Mouse (Mus musculus) brain, embryonic 14.5 days (tissue): Measurements from ENCODE around the gene Ctsd. TPM values are rescaled to one million over a fixed set of nuclear protein-coding genes. Genes with fewer than 3 reads are reported as not detected.
A peak's percentile ranks its signal among the peaks of the same experiment; 100 is the strongest.

Source experiments
- DNase-seq: peaks from one replicate; pipeline ENCODE4 v3.0.0-alpha.2; 2011; ENCODE audit warnings: low read depth
- CTCF ChIP-seq: fragments of 200-500 bp; IDR thresholded peaks from 2 replicates; pipeline ENCODE4 v1.5.1; 2012; ENCODE audit warnings: inconsistent platforms, mild to moderate bottlenecking, moderate library complexity, borderline replicate concordance; ENCODE audit not compliant: insufficient read depth, insufficient read length; ENCODE audit errors: extremely low read depth
- POLR2A ChIP-seq: fragments of 200-500 bp; IDR thresholded peaks from 2 replicates; pipeline ENCODE4 v1.6.1; 2012; ENCODE audit warnings: mild to moderate bottlenecking, inconsistent platforms, borderline replicate concordance; ENCODE audit not compliant: poor library complexity, insufficient read depth, insufficient read length, severe bottlenecking; ENCODE audit errors: extremely low read depth
- polyA plus RNA-seq: library from polyadenylated mRNA; depleted of rRNA; stranded (reverse); fragments of >200 nt; gene quantifications from 2 replicates; pipeline ENCODE4 v1.2.3, GENCODE M21; 2012; rRNA removed

Gene Ctsd
- polyA plus RNA-seq: 186 and 216 TPM in 2 replicates

DNA sequence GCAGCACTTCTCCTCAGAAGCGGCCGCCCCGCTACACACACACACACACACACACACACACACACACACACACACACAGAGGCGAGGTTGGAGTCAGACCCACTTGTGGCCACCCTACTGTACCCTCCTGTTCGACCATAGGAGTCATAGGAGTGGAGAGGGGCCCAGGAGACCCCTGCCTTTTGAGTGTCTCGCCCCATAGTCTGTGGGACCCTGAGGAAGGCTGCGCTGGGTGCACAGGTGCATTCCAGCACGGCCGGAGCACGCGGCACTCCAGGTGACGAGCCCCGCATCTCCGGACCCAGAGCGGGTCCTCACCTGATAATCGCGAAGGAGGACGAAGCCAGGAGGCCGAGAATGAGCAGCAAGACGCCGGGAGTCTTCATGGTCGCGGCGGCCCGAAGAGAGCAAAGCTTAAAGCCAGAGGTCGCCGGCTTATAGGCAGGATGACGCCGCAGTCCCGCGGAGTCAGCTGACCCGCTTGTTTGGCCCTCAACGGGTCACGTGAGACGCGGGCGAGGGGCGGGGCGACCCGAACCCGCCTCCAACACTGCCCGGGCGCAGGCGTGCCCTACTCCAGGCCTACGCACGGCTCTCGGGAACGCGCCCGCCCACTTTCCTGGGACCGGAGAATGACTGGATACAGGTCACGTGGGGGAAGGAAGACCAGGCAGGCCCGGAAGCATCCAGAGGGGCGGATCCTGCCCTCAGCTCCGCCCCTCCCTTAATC, at the start of gene Ctsd:
Gene Ctsd, minus strand, starts transcription at position 620 of the 730 bp plus-strand sequence.
- TF ChIP-seq POLR2A (peak; percentile 45; the same call in 1 of the 2 replicates), CTCF (no peak)
- peak; percentile 99 for DNase-seq

DNA sequence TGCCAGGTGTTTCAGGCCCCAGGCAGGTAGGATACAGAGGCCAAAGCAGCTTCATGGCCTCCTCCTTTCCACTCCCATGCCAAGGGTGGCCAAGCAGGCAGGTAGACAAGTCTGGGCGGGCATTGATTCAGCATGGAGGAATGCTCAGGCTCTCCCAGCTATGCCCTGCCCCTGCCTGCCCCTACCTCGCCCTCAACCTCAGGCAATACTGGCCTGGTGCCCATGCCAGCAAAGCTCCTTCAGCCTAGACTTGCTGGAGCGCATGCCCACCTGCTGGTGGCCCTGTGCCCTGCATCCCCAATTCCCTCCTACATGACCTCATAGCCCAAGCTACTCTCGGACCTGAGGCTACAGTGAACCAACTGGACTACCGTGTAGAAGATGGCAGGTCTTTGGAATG, 49.5 kb upstream of the Ctsd start:
- no peak for DNase-seq
- TF ChIP-seq POLR2A (no peak), CTCF (no peak)

DNA sequence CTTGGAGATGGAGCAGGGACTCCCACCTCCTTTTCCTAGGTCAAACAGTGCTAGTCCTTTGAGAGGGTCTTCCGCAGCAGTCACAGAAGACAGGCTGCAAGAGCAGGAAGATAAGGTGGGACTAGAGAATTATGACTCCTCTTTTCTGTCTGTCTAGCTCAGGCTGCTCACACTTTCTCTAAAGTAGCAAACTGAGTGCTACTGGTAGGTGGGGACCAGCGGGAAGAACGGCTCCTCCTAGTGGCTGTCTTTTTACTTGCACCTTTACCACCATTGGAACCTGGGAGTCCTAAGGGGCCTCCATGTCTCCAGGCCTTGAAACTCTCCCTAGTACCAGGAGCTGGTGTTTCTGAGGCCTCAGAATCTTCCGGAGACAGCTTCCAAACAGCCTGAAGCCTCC, 47.7 kb upstream of the Ctsd start:
- DNase-seq: peak; percentile 71
- no peak for TF ChIP-seq POLR2A
- TF ChIP-seq CTCF: peak; percentile 76; the same call in 1 of the 2 replicates

DNA sequence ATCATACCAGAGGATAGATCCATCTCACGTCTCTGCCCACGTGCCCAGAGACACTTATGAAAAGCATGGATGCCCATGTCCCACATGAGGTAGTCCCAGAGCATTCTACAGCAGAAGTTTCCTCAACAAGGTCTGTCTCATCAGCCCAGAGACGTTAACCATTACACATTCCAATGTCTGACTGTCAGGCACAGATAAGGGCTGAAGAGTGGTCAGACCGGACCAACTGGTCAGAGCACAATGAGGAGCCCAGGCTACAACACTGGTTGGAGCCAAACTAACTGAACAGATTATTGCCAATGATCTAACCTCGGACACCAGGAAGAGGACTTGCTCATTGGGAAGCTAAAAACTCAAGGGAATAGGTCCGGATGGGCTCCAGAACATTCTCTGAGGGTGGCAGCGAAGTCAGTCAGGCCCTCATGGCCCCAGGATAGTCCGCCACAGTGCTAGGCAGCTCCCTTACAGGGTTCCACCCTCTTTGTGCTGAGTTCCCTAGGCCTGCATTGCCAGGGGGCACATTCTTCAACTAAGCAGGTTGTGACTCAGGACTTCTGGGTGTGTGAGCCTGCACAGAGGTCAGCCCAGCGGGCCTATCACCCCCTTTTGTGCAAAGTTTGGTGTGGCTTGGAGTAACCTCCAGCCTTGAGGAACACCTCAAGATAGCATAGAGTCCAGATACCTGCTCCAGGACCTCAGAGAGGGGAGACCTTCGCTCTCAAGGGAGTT, 46.5 kb upstream of the Ctsd start, which contains the start of gene Syt8:
Gene Syt8, plus strand, starts transcription at position 714 of the 729 bp plus-strand sequence.
- no peak for DNase-seq
- TF ChIP-seq CTCF: no peak

DNA sequence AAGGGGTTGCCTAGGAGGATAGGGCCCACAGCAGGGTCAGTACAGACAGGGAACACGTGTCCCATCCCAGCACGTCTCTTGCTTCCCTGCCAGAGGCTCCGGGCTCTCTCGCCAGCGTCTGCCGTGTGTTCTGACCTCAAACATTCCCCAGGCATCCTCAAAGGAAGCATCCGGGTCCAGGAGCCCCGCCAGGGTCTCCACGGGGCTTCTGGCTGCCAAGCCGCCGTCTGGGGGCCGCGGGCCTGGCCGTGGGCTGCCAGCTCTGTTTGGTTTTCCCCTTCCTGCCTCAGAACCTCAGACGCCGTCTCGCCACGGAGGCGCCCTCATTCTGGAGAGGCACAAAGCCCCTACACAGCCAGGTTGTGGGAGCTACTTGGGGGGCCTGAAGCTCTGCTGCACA, 45.8 kb upstream of the Ctsd start:
- TF ChIP-seq POLR2A (no peak), CTCF (no peak)
- DNase-seq: no peak

DNA sequence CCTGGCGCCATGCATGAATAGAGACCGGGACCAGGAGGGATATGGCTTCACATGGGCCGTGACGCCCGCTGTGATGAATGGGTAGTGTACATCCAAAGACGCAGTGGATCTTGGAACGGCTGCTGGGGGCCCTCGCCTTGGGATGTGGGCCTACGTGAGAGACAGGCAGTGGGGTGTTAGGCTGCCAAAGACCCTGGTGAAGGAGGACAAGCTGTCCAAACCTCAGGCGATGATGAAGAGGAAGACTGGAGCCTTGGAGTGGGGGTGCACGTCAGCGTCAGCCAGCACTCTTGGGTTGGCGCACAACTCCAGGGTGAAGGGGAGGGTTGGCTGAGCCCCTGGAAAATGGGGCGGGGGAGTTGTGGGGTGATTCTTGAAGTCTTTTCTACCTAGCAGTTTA, 43.3 kb upstream of the Ctsd start:
- DNase-seq: no peak
- no peak for TF ChIP-seq CTCF

DNA sequence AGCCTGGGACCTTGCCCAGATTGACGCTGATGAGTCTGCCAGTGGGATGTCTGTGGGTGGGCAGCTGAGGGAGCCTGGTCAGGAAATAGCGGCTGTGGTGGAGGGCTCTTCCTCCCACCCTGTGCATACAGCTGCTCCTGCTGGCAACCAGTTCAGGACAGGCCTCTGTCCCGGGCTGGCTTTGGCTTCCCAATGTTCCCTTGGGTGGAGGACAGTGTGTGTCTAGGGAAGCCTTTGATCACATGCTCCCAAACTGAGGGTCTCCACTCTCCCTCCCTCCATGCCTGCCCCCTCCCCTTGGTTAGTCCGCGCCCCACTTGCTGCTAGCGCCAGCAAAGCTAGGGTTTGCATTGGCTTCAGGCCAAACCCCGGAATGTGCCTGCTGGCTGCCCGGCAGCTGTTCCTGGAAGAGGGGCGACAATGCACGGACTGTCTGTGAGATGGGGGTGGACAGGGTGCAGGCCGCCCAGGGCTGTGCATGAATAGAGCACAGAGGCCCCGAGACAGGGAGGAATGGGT, 42.4 kb upstream of the Ctsd start:
- no peak for TF ChIP-seq CTCF
- TF ChIP-seq POLR2A: no peak
- peak; percentile 85 for DNase-seq

DNA sequence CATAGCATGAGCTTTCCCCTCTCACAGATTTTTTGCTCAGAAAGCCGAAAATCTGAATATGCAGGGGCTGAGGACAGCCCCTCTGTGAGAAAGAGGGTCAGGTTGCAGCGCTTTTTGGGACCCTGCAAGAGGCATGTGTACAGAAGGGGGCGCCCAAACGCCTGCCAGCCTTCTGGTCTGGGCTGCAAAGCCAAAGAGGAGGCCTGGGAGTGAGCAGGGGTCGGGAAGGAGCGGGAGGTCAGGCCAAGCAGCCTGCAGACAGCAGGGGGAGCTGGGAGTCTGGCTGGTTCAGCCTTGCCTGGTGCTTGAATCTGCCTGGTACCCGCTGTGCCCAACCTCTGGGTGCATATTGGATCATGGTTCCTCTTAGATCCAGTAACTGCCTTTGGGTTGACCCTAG, 40.4 kb upstream of the Ctsd start:
- TF ChIP-seq CTCF: peak; percentile 54; the same call in 1 of the 2 replicates
- no peak for TF ChIP-seq POLR2A
- DNase-seq: peak; percentile 72

DNA sequence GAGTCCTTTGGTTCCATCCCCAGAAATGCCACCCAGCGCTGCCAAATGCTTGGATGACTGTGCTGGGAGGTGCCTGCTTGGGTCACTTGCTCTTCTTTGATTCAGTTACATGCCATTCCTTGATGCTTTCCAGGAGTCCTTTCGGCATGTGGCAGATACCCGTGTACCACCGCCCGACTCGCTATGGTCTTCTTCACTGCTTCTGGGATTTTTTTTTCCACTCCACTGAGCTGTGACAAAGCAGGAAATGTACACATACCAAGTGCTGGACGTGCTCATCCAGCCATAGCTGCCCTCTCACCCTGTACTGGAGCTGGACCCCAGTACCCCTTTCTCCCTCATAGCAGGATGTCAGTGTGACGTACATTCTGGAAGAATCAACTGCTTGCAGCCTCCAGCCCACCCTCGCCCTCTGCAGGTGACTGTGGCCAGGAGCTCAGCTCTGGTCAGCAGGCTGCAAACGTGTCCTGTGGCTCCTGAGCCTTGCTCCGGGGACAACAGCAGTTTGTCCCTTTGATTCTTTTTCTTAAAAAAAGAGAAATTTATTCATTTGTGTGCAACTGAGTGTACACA, 37.9 kb upstream of the Ctsd start:
- no peak for DNase-seq
- TF ChIP-seq POLR2A: no peak
- peak; percentile 35; the same call in 1 of the 2 replicates for TF ChIP-seq CTCF

DNA sequence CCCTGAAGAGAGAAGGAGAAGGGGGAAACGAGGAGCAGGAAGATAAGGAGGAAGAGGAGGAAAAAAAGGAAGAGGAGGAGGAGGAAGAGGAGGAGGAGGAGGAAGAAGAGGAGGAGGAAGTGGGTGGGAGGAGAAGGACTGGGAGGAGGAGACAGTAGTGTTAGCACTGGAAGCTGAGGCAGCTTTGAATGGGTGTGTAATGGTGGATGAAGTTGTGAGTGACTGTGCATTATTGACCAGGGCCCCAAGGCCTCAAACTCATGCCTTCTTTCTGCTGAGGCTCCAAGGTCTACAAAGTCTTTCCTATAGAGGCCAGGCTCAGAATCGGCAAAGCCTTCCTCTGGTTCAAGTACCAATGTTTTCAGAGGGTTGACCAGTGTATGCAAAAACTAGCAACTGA, 34.0 kb upstream of the Ctsd start:
- TF ChIP-seq CTCF: no peak
- TF ChIP-seq POLR2A: no peak
- DNase-seq: no peak

DNA sequence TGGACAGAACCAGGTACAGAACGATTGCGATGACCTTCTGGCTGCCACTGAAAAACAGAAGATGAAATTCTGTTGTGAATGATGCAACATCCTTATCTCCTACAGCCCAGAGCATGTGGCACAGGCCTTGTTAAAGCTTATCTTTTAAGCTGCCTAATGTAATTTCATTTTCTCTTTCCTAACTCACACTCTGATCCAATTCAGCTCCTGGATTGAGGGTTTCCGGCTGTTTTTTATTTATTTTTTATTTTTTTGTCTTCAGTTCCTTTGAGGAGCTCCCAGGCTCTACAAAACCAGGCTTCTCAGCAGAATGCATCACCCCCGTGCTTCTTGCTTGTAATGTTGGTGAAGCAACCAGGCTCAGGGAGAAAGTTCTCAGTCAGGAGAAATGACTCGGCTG, 32.0 kb upstream of the Ctsd start:
- TF ChIP-seq CTCF: no peak
- TF ChIP-seq POLR2A: no peak
- DNase-seq: no peak
